Mouse (Mus musculus) forebrain, embryonic 14.5 days (tissue): ENCODE data around the gene Gtf3c5. TPM values are rescaled to one million over a fixed set of nuclear protein-coding genes. Genes with fewer than 3 reads are reported as not detected.

ENCODE experiments used
- ATAC-seq: fragments of 200-750 bp; cut with Nextera tagmentation; 2 replicates; pipeline ENCODE4 v1.8.0; 2017; ENCODE audit warnings: mild to moderate bottlenecking, moderate library complexity
- DNase-seq: peaks from one replicate; pipeline ENCODE4 v3.0.0-alpha.2; 2015; ENCODE audit warnings: low spot score
- H3K27ac ChIP-seq: fragments of 300-500 bp; sonication (generic); 2 replicates; pipeline ENCODE4 v1.5.1; 2014; ENCODE audit warnings: low read depth, mild to moderate bottlenecking, control low read depth, low read length, moderate library complexity
- H3K27me3 ChIP-seq: fragments of 300-500 bp; sonication (generic); replicated peaks from 2 replicates; pipeline ENCODE4 v1.6.1; 2014; ENCODE audit warnings: low read length, control low read depth, mixed read lengths; ENCODE audit not compliant: control insufficient read depth, insufficient read depth
- H3K36me3 ChIP-seq: fragments of 300-500 bp; sonication (generic); 2 replicates; pipeline ENCODE4 v1.6.1; 2014; ENCODE audit warnings: low read length, control low read depth; ENCODE audit not compliant: control insufficient read depth, insufficient read depth
- H3K4me1 ChIP-seq: fragments of 300-500 bp; sonication (generic); 2 replicates; pipeline ENCODE4 v1.6.1; 2014; ENCODE audit warnings: antibody characterized with exemption, low read length, control low read depth; ENCODE audit not compliant: control insufficient read depth, insufficient read depth
- H3K4me2 ChIP-seq: fragments of 300-500 bp; sonication (generic); 2 replicates; pipeline ENCODE4 v1.6.1; 2014; ENCODE audit warnings: mild to moderate bottlenecking, control low read depth, low read length
- H3K4me3 ChIP-seq: fragments of 300-500 bp; sonication (generic); 2 replicates; pipeline ENCODE4 v1.5.1; 2014; ENCODE audit warnings: low read depth, low read length, control low read depth
- H3K9ac ChIP-seq: fragments of 300-500 bp; sonication (generic); 2 replicates; pipeline ENCODE4 v1.6.1; 2014; ENCODE audit warnings: mild to moderate bottlenecking, low read length, control low read depth, moderate library complexity
- H3K9me3 ChIP-seq: fragments of 300-500 bp; sonication (generic); replicated peaks from 2 replicates; pipeline ENCODE4 v1.6.1; 2016; ENCODE audit warnings: low read length, control low read depth, mixed read lengths; ENCODE audit not compliant: control insufficient read depth
- WGBS: fragments of 180-500 bp; shearing (Covaris S2); extraction: QIAGEN DNeasy Blood & Tissue Kit; methylation state at CpG from one replicate; pipeline ENCODE4 v1.1.7; 2014; 5-methylcytosine and 5-hydroxymethylcytosine counted together
- microRNA-seq: library from miRNA; unstranded; fragments of <30 nt; microRNA quantifications from one replicate; pipeline ENCODE4, GENCODE M21; 2016
- polyA plus RNA-seq: library from polyadenylated mRNA; unstranded; fragments of >200 nt; fragmentation: Nextera tagmentation; extraction: Ambion mirVana; gene quantifications from 2 replicates; pipeline ENCODE4 v1.2.1, GENCODE M21; 2014

Gtf3c5 gene
- polyA plus RNA-seq, 1 experiment from 2014 or later: 20.5 TPM

GRCm38 (mm10) chr2:28520581-28520980 is 63.0 kb downstream of the Gtf3c5 start:
- Histone ChIP-seq H3K4me3 (no peak overlapping the region), H3K27me3 (no peaks in the 10 kb centered on the region), H3K4me2 (no peak overlapping the region), H3K9me3 (no peaks in the 10 kb centered on the region), H3K36me3 (0 out of 2 replicates have a peak, but pooled peaks cover 6% of the 10 kb centered on the region), H3K27ac (no peak overlapping the region), H3K9ac (no peak overlapping the region), H3K4me1 (peaks cover 35% of the 10 kb centered on the region)
- ATAC-seq (no peak), DNase-seq (no peak)
- WGBS: 67% methylated on average over 5 of the region's 5 CpGs

DNA sequence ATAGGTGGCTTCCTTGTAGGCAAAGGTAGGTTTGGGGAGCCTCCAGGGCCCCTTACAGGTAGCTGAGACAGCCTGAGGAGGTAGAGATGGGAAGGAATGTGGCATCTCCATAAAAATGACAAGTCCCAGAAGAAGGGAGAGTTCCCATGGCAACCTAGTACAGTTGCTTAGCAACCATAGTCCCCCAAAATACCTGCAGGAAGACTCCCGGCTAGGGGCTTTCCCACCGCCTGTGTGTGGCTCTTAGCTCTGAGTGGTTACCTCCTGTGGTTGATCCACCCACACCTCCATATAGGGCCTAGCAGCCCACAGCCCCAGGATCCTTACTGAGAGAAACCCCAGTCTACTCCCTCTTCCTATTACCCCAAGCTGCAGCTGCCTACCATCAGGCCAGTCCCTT is 65.3 kb downstream of the Gtf3c5 start:
- Histone ChIP-seq H3K27ac (0 out of 2 replicates have a peak overlapping the region, but pooled peaks have one; percentile 44), H3K9ac (no peak overlapping the region), H3K36me3 (peaks cover 10% of the 10 kb centered on the region; the same call in 1 of the 2 replicates), H3K4me2 (no peak overlapping the region), H3K27me3 (no peaks in the 10 kb centered on the region), H3K4me3 (no peak overlapping the region), H3K9me3 (no peaks in the 10 kb centered on the region), H3K4me1 (peaks cover 21% of the 10 kb centered on the region)
- ATAC-seq (no peak), DNase-seq (peak; percentile 64)
- 15% methylated on average over 2 of the region's 2 CpGs for WGBS

GRCm38 (mm10) chr2:28517206-28517909 is 66.2 kb downstream of the Gtf3c5 start:
- Histone ChIP-seq H3K9me3 (no peaks in the 10 kb centered on the region), H3K36me3 (peaks cover 10% of the 10 kb centered on the region; the same call in 1 of the 2 replicates), H3K4me1 (peaks cover 21% of the 10 kb centered on the region), H3K27me3 (no peaks in the 10 kb centered on the region), H3K27ac (peak overlapping the region; percentile 44), H3K4me3 (no peak overlapping the region), H3K9ac (no peak overlapping the region), H3K4me2 (no peak overlapping the region)
- ATAC-seq (no peak), DNase-seq (peak; percentile 63)
- WGBS: 45% methylated on average over 5 of the region's 5 CpGs

Small RNA genes lying within 50 kb of the gene (microRNA-seq; reads per million reads assigned to microRNA genes)
- not detected for gene Gm22824

Other genes starting within 250 kb of the Gtf3c5 start
- 4.6 and 5.6 TPM in 2 replicates for gene Ppp1r26, start 137.0 kb downstream of the Gtf3c5 start, polyA plus RNA-seq
- gene 1700007K13Rik, start 117.4 kb downstream of the Gtf3c5 start, polyA plus RNA-seq: 2.5 and 3.2 TPM in 2 replicates
- 55.0 and 59.2 TPM in 2 replicates for gene Mrps2, start 115.7 kb downstream of the Gtf3c5 start, polyA plus RNA-seq
- gene Gbgt1, start 86.9 kb downstream of the Gtf3c5 start, polyA plus RNA-seq: 0.22 and 0.33 TPM in 2 replicates
- 0.94 TPM in 1 of 2 replicates, not detected in the other for gene Gm10134, start 77.7 kb downstream of the Gtf3c5 start, polyA plus RNA-seq
- 63.3 and 82.1 TPM in 2 replicates for gene Ralgds, start 70.6 kb downstream of the Gtf3c5 start, polyA plus RNA-seq
- not detected in 2 replicates for gene Cel, start 20.3 kb downstream of the Gtf3c5 start, polyA plus RNA-seq
- gene Gfi1b, start 38.2 kb upstream of the Gtf3c5 start, polyA plus RNA-seq: 0.12 TPM in 1 of 2 replicates, not detected in the other
- gene Tsc1, start 57.5 kb upstream of the Gtf3c5 start, polyA plus RNA-seq: 17.7 and 25.5 TPM in 2 replicates
- gene Spaca9, start 116.0 kb upstream of the Gtf3c5 start, polyA plus RNA-seq: 1.8 and 2.8 TPM in 2 replicates
- 2.0 and 2.2 TPM in 2 replicates for gene Ak8, start 116.4 kb upstream of the Gtf3c5 start, polyA plus RNA-seq